Mouse (Mus musculus) cortical plate, adult 2 months (tissue): Measurements from ENCODE around the gene Akap10.

Experiments used
- CTCF ChIP-seq: fragments of 200-500 bp; IDR thresholded peaks from 2 replicates; pipeline ENCODE4 v1.5.1; 2011; ENCODE audit warnings: mild to moderate bottlenecking, control low read depth, low read length; ENCODE audit not compliant: insufficient read depth; ENCODE audit errors: extremely low read depth
- POLR2A ChIP-seq: fragments of 200-500 bp; IDR thresholded peaks from 2 replicates; pipeline ENCODE4 v1.6.1; 2011; ENCODE audit warnings: mild to moderate bottlenecking, low read length, control low read depth; ENCODE audit not compliant: insufficient read depth; ENCODE audit errors: extremely low read depth

GRCm38 (mm10) chr11:61949315-61949714, 19.3 kb upstream of the Akap10 start:
- TF ChIP-seq CTCF: peak; percentile 52; the same call in 1 of the 2 replicates
- no peak for TF ChIP-seq POLR2A
